Mouse (Mus musculus) stomach, embryonic 14.5 days (tissue): ENCODE measurements around the gene Fads2. TPM values are rescaled to one million over a fixed set of nuclear protein-coding genes. Genes with fewer than 3 reads are reported as not detected.

Experiments used
- ATAC-seq: fragments of 200-750 bp; cut with Nextera tagmentation; 2 replicates; pipeline ENCODE4 v1.8.0; 2017; ENCODE audit warnings: low read depth, moderate TSS enrichment; ENCODE audit not compliant: insufficient number of reproducible peaks, insufficient read depth, low FRiP score
- H3K27ac ChIP-seq: fragments of 300-500 bp; sonication (generic); 2 replicates; pipeline ENCODE4 v1.5.1; 2014; ENCODE audit warnings: mild to moderate bottlenecking, low read length, moderate library complexity, mixed read lengths
- H3K27me3 ChIP-seq: fragments of 300-500 bp; sonication (generic); 2 replicates; pipeline ENCODE4 v1.6.1; 2014; ENCODE audit warnings: low read length, control low read depth, mixed read lengths; ENCODE audit not compliant: control insufficient read depth, insufficient read depth
- H3K36me3 ChIP-seq: fragments of 300-500 bp; sonication (generic); 2 replicates; pipeline ENCODE4 v1.6.1; 2014; ENCODE audit warnings: mild to moderate bottlenecking, control low read depth, low read length, moderate library complexity, mixed read lengths; ENCODE audit not compliant: control insufficient read depth, insufficient read depth
- H3K4me1 ChIP-seq: fragments of 300-500 bp; sonication (generic); 2 replicates; pipeline ENCODE4 v1.6.1; 2014; ENCODE audit warnings: low read length, control low read depth, mixed read lengths; ENCODE audit not compliant: control insufficient read depth, insufficient read depth
- H3K4me2 ChIP-seq: fragments of 300-500 bp; sonication (generic); replicated peaks from 2 replicates; pipeline ENCODE4 v1.6.1; 2014; ENCODE audit warnings: low read depth, low read length, control low read depth
- H3K4me3 ChIP-seq: fragments of 300-500 bp; sonication (generic); 2 replicates; pipeline ENCODE4 v1.5.1; 2014; ENCODE audit warnings: low read depth, low read length, control low read depth
- H3K9ac ChIP-seq: fragments of 300-500 bp; sonication (generic); replicated peaks from 2 replicates; pipeline ENCODE4 v1.6.1; 2014; ENCODE audit warnings: low read depth, mild to moderate bottlenecking, control low read depth, low read length, moderate library complexity, mixed read lengths
- H3K9me3 ChIP-seq: fragments of 300-500 bp; sonication (generic); 2 replicates; pipeline ENCODE4 v1.6.1; 2016; ENCODE audit warnings: low read depth, low read length, control low read depth; ENCODE audit not compliant: control insufficient read depth
- WGBS: fragments of 180-500 bp; shearing (Covaris S2); extraction: QIAGEN DNeasy Blood & Tissue Kit; methylation state at CpG from one replicate; pipeline ENCODE4 v1.1.7; 2014; 5-methylcytosine and 5-hydroxymethylcytosine counted together
- polyA plus RNA-seq: library from polyadenylated mRNA; unstranded; fragments of >200 nt; fragmentation: Nextera tagmentation; extraction: Ambion mirVana; gene quantifications from 2 replicates; pipeline ENCODE4 v1.2.1, GENCODE M21; 2014

Fads2 gene
- polyA plus RNA-seq, 1 experiment from 2014 or later: 49.1 TPM

GRCm38 (mm10) chr19:10017637-10018526 is 83.7 kb downstream of the Fads2 start:
- Histone ChIP-seq H3K27me3 (no peaks in the 10 kb centered on the region), H3K9ac (peak overlapping the region; percentile 61), H3K9me3 (no peaks in the 10 kb centered on the region), H3K27ac (no peak overlapping the region; the same call in 1 of the 2 replicates), H3K4me2 (peak overlapping the region; percentile 95), H3K36me3 (no peaks in the 10 kb centered on the region), H3K4me3 (peak overlapping the region; percentile 55), H3K4me1 (peaks cover 35% of the 10 kb centered on the region)
- 6% methylated on average over 44 of the region's 44 CpGs for WGBS
- ATAC-seq: peak; percentile 94

DNA sequence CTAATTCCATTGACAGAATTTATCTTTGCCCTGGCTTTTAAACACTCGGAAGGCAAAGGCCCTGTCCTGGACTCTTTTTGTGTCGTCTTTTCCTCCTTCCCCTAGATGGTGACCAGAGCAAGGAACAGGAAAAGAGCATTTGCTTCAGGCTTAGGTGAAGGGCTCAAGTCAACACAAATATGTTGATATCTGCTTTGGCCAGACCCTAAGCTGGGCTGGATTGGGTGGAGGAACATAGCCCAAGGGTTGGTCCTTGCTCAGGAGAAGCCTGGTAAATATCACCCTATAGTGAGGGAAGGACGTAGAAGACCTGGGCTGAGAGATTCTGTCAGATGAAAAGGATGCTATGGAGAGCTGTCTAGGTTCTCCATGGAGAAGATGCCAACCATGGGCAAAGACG is 85.4 kb downstream of the Fads2 start:
- no peak overlapping the region for H3K4me2 ChIP-seq
- H3K27ac ChIP-seq: no peak overlapping the region
- no peak overlapping the region for H3K9ac ChIP-seq
- H3K4me1 ChIP-seq: peaks cover 30% of the 10 kb centered on the region
- 86% methylated on average over 4 of the region's 4 CpGs for WGBS
- no peak for ATAC-seq
- H3K4me3 ChIP-seq: no peak overlapping the region
- H3K36me3 ChIP-seq: no peaks in the 10 kb centered on the region
- no peaks in the 10 kb centered on the region for H3K27me3 ChIP-seq
- H3K9me3 ChIP-seq: no peaks in the 10 kb centered on the region

DNA sequence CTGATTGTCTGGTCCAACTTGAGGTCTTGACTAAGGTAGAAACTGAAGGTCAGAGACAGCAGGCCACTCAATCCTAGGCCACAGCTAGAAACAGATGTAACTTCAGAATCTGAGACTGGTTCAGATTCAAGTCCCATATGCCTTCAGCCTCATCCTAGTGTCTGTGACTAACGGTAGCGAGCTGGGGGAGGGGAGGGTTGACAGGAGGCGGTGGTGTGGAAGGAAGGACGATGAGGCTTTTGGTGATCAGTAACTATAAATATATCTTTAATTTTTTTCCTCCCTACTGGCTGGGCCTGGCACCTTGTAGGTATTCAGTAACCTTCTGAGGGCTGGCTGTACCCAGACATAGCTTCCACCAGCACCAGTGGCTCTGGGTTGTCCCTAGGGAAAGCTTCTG is 86.1 kb downstream of the Fads2 start:
- 75% methylated on average over 4 of the region's 4 CpGs for WGBS
- ATAC-seq: no peak
- Histone ChIP-seq H3K27me3 (no peaks in the 10 kb centered on the region), H3K9ac (no peak overlapping the region), H3K9me3 (no peaks in the 10 kb centered on the region), H3K4me3 (no peak overlapping the region), H3K27ac (no peak overlapping the region), H3K36me3 (no peaks in the 10 kb centered on the region), H3K4me1 (peaks cover 30% of the 10 kb centered on the region), H3K4me2 (no peak overlapping the region)

- H3K4me3 ChIP-seq: no peak overlapping the region
- H3K4me2 ChIP-seq: no peak overlapping the region
- no peaks in the 10 kb centered on the region for H3K36me3 ChIP-seq
- no peaks in the 10 kb centered on the region for H3K27me3 ChIP-seq
- WGBS: 60% methylated on average over 13 of the region's 13 CpGs
- H3K4me1 ChIP-seq: peaks cover 30% of the 10 kb centered on the region
- no peak for ATAC-seq
- no peaks in the 10 kb centered on the region for H3K9me3 ChIP-seq
- no peak overlapping the region for H3K9ac ChIP-seq
- H3K27ac ChIP-seq: no peak overlapping the region
These were observed 86.7 kb downstream of the Fads2 start for GRCm38 (mm10) chr19:10014824-10015223.

GRCm38 (mm10) chr19:10013913-10014312 is 87.6 kb downstream of the Fads2 start:
- 24% methylated on average over 5 of the region's 5 CpGs for WGBS
- no peak overlapping the region for H3K4me3 ChIP-seq
- peak overlapping the region; percentile 91; the same call in 1 of the 2 replicates for H3K27ac ChIP-seq
- H3K4me1 ChIP-seq: peaks cover 26% of the 10 kb centered on the region
- no peaks in the 10 kb centered on the region for H3K27me3 ChIP-seq
- no peak for ATAC-seq
- H3K9me3 ChIP-seq: no peaks in the 10 kb centered on the region
- H3K36me3 ChIP-seq: no peaks in the 10 kb centered on the region
- H3K4me2 ChIP-seq: no peak overlapping the region
- no peak overlapping the region for H3K9ac ChIP-seq

DNA sequence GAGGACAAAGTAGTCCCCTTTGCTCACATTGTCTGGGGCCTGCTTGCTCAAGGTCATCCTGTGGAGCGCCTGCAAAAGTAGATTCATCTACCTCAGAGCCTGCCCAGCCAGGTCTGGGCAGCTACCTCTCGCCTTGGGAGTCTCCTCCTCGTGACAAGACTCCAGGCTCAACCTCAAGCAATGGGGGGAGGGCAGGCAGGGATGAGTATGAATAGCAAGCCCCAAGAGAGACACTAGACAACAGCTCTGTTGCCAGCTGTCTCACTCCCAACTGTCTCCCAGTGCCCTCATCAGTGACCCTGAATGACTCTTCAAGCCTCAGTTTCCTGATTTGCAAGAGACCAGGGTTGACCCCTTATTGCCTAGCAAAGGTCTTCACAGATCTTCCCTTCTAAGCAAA is 88.2 kb downstream of the Fads2 start:
- Histone ChIP-seq H3K4me3 (no peak overlapping the region), H3K9me3 (no peaks in the 10 kb centered on the region), H3K4me1 (peaks cover 20% of the 10 kb centered on the region), H3K36me3 (no peaks in the 10 kb centered on the region), H3K27ac (peak overlapping the region; percentile 91), H3K9ac (no peak overlapping the region), H3K27me3 (no peaks in the 10 kb centered on the region), H3K4me2 (no peak overlapping the region)
- ATAC-seq: no peak
- WGBS: 22% methylated on average over 3 of the region's 3 CpGs

DNA sequence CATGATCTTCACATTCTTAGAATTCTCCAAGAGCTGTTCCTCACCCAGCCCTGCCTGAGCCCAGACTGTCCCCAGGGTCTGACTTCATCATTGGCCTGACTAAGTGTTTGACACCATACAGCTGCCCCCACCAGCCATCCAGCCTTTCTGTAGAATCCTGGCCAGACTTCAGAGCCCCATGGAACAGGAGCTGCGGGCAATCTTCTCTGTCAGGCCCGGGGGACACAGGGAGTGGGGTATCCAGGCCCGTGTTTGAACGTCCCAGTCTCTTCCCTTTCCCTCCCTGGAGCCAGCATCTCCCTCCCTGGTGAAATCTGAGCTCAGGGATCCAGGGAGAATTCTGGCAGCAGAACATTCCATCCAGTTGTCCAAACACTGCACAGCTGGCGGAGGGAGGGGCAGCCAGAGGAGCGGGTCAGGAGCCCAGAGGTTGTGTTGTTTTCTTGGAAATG is 88.7 kb downstream of the Fads2 start:
- no peak overlapping the region for H3K4me2 ChIP-seq
- no peaks in the 10 kb centered on the region for H3K36me3 ChIP-seq
- no peak overlapping the region for H3K9ac ChIP-seq
- H3K4me1 ChIP-seq: peaks cover 19% of the 10 kb centered on the region
- peak; percentile 40; the same call in 1 of the 2 replicates for ATAC-seq
- no peak overlapping the region for H3K4me3 ChIP-seq
- no peaks in the 10 kb centered on the region for H3K9me3 ChIP-seq
- H3K27ac ChIP-seq: peak overlapping the region; percentile 91
- WGBS: 13% methylated on average over 6 of the region's 6 CpGs
- H3K27me3 ChIP-seq: no peaks in the 10 kb centered on the region
